Mouse (Mus musculus): Measurements from ENCODE around the gene Narfl.

Narfl gene

DNA sequence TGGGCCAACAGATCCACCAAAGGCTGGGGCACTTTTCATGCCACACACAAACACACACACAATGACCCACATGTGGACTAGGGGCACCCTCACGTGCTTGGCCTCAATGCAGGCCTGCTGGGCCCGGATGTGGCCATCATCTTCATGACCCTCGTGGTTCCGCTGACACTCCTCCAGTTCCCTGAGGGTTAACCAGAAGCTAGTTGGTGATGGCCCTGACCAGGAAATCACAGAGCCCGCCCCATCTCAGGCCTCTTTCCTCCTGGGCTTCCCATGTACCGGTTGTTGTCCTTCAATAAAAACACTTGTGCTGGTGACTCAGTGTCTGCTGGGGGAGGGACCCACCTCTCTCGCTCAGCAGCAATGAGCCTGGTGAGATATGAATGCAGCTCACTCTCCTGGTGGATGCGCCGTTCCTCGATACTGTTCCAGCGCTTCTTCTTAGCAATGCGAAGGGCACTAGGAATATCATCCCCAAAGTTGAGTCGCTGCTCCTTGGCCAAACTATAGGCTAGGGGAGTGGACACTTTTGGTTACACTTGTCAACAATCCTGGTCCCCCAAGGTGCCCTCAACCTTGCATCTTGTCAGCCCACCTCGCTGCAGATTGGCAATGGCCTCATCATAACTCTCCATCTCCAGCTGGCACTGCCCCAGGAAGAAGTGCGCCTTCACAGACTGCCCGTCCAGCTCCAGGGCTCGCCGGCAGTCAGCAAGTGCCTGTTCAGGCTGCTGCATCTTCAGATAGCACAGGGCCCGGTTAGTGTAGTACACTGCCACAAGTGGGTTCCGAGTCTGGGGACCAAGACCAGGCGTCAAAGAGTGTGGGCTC lies 58.1 kb downstream of the Narfl start:
- DNase-seq = no peak

DNA sequence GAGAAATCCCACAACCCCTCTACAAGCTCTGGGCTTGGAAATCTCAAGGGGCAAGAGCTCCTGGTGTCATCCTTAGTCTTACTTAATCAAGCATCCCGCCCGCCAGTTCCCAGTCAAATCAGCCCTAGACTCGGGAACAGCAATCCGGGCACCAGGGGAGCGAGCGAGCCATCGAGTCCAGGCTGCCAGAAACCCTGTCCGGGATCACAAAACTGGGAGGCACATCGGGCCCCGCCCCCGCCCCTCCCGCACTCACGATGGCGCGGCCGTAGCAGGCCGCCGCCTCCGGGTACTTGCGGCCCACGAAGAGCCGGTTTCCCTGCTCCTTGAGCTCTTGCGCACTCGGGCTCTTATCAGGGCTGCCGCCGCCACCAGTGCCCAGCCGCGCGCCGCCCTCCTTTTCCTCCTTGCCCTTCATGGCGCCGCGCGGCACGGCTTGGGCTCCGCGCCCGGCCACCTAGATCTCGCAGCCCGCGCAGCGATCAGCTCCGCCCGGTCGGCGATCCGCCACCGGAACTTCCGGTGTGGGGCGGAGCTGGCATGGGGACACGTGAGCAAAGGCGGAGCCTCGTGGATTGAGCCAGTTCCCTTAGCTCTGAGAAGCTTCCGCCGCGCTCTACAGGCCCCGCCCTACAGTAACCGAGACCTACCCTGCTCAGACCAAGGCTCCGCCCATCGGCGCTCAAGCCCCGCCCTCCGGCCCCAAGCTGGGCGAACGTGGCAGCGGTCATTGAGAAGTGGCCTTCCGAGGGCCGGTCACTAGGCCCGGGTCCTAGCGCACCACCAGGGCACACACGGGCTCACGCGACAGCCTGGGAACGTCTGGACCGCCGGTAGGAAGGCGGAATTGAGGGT lies 59.1 kb downstream of the Narfl start:
- peak; percentile 99 for DNase-seq
